Mouse (Mus musculus) heart, embryonic 12.5 days (tissue): ENCODE data around the gene Fam117b. TPM values are rescaled to one million over a fixed set of nuclear protein-coding genes. Genes with fewer than 3 reads are reported as not detected.

Source experiments
- polyA plus RNA-seq: library from polyadenylated mRNA; unstranded; fragments of >200 nt; fragmentation: Nextera tagmentation; extraction: Ambion mirVana; gene quantifications from 2 replicates; pipeline ENCODE4 v1.2.1, GENCODE M21; 2016

Gene Fam117b
- polyA plus RNA-seq, 1 experiment from 2014 or later, result 6.6 TPM

Other genes starting within 250 kb of the Fam117b start
- gene Sumo1, start 242.2 kb upstream of the Fam117b start, polyA plus RNA-seq, result 254 TPM in 2 replicates
- 186 and 187 TPM in 2 replicates for gene Nop58, start 228.0 kb upstream of the Fam117b start, polyA plus RNA-seq
- gene Bmpr2, start 149.6 kb upstream of the Fam117b start, polyA plus RNA-seq, result 8.7 and 11.1 TPM in 2 replicates
- gene Ica1l, start 130.2 kb downstream of the Fam117b start, polyA plus RNA-seq, result 0.31 and 0.58 TPM in 2 replicates
- 6.2 and 6.5 TPM in 2 replicates for gene Carf, start 185.2 kb downstream of the Fam117b start, polyA plus RNA-seq
- 27.9 and 33.1 TPM in 2 replicates for gene Wdr12, start 185.6 kb downstream of the Fam117b start, polyA plus RNA-seq